Mouse (Mus musculus) frontal cortex, adult (tissue): Measurements from ENCODE around the gene Cbfa2t3.

ENCODE experiments used
- ATAC-seq: cut with Nextera tagmentation; 2 replicates; pipeline ENCODE4 v1.9.2; 2017; ENCODE audit warnings: mild to moderate bottlenecking, moderate library complexity, mixed read lengths; ENCODE audit not compliant: low TSS enrichment

Cbfa2t3 gene

GRCm38 (mm10) chr8:122718711-122719499 is 20.0 kb upstream of the Cbfa2t3 start:
- no peak for ATAC-seq

GRCm38 (mm10) chr8:122717869-122718509 is 19.1 kb upstream of the Cbfa2t3 start:
- ATAC-seq, result no peak

- no peak for ATAC-seq
These were observed 17.7 kb upstream of the Cbfa2t3 start for GRCm38 (mm10) chr8:122716566-122716965.

- ATAC-seq, result no peak
These were observed 14.2 kb upstream of the Cbfa2t3 start for GRCm38 (mm10) chr8:122713157-122713518.

GRCm38 (mm10) chr8:122712411-122713156 is 13.7 kb upstream of the Cbfa2t3 start:
- no peak for ATAC-seq

- no peak for ATAC-seq
These were observed 13.0 kb upstream of the Cbfa2t3 start for GRCm38 (mm10) chr8:122711891-122712365.

- no peak for ATAC-seq
These were observed 12.6 kb upstream of the Cbfa2t3 start for GRCm38 (mm10) chr8:122711480-122711879.

GRCm38 (mm10) chr8:122709340-122710111 is 10.6 kb upstream of the Cbfa2t3 start:
- ATAC-seq, result peak; percentile 83

GRCm38 (mm10) chr8:122707184-122707583 is 8.3 kb upstream of the Cbfa2t3 start:
- no peak for ATAC-seq

GRCm38 (mm10) chr8:122705901-122706561 is 7.1 kb upstream of the Cbfa2t3 start:
- ATAC-seq, result no peak

GRCm38 (mm10) chr8:122704612-122705011 is 5.7 kb upstream of the Cbfa2t3 start:
- ATAC-seq, result no peak

- no peak for ATAC-seq
These were observed 4.0 kb upstream of the Cbfa2t3 start for GRCm38 (mm10) chr8:122702957-122703356.

- no peak for ATAC-seq
These were observed 3.5 kb upstream of the Cbfa2t3 start for GRCm38 (mm10) chr8:122702301-122702941.

- ATAC-seq, result no peak
These were observed 2.7 kb upstream of the Cbfa2t3 start for GRCm38 (mm10) chr8:122701441-122702185.

- ATAC-seq, result no peak
These were observed 1.7 kb upstream of the Cbfa2t3 start for GRCm38 (mm10) chr8:122700628-122701027.

- no peak for ATAC-seq
These were observed 598 bp downstream of the Cbfa2t3 start for GRCm38 (mm10) chr8:122698254-122698768.

GRCm38 (mm10) chr8:122697586-122697985 is 1.3 kb downstream of the Cbfa2t3 start:
- ATAC-seq, result no peak

GRCm38 (mm10) chr8:122697181-122697581 is 1.7 kb downstream of the Cbfa2t3 start:
- peak; percentile 55 for ATAC-seq

GRCm38 (mm10) chr8:122695438-122696042 is 3.4 kb downstream of the Cbfa2t3 start:
- ATAC-seq, result peak; percentile 85
